Mouse (Mus musculus) heart, adult 2 months (tissue): ENCODE measurements at regions not wholly inside any gene's neighbourhood (a gene's known extent, or its start where the extent isn't known, plus 50 kb on each side); places are given as distances from the start of the nearest gene placed in this dataset.

Source experiments
- DNase-seq, 2 experiments: peaks; one replicate each; pipeline ENCODE4 v3.0.0; 2021
- H3K27ac ChIP-seq: fragments of 200-600 bp; 2 replicates; pipeline ENCODE4 v1.8.1; 2022
- H3K27me3 ChIP-seq: fragments of 200-500 bp; 2 replicates; pipeline ENCODE4 v1.6.1; 2012; ENCODE audit warnings: mild to moderate bottlenecking, low read length, inconsistent platforms, mixed read lengths; ENCODE audit not compliant: control insufficient read depth, insufficient read depth
- H3K36me3 ChIP-seq: fragments of 200-500 bp; 2 replicates; pipeline ENCODE4 v1.6.1; 2012; ENCODE audit warnings: low read length, inconsistent platforms; ENCODE audit not compliant: control insufficient read depth, insufficient read depth
- H3K4me1 ChIP-seq: fragments of 200-500 bp; 2 replicates; pipeline ENCODE4 v1.6.1; 2011; ENCODE audit warnings: low read length; ENCODE audit not compliant: control insufficient read depth, insufficient read depth
- H3K4me3 ChIP-seq: fragments of 200-600 bp; 2 replicates; pipeline ENCODE4 v1.8.1; 2022
- H3K79me2 ChIP-seq: fragments of 200-500 bp; replicated peaks from 2 replicates; pipeline ENCODE4 v1.6.1; 2012; ENCODE audit warnings: mild to moderate bottlenecking, inconsistent platforms, low read length, moderate library complexity, mixed read lengths; ENCODE audit not compliant: control insufficient read depth, insufficient read depth
- H3K9ac ChIP-seq: fragments of 200-500 bp; 2 replicates; pipeline ENCODE4 v1.6.1; 2012; ENCODE audit warnings: low read depth, mild to moderate bottlenecking, control low read depth, inconsistent platforms, low read length, mixed read lengths
- CTCF ChIP-seq: fragments of 200-600 bp; IDR thresholded peaks from 2 replicates; pipeline ENCODE4 v1.8.1; 2022; ENCODE audit warnings: antibody characterized with exemption, mild to moderate bottlenecking, moderate library complexity
- EP300 ChIP-seq: fragments of 200-500 bp; IDR thresholded peaks from 2 replicates; pipeline ENCODE4 v1.6.1; 2011; ENCODE audit warnings: low read depth, low read length, control low read depth; ENCODE audit not compliant: insufficient read depth
- POLR2A ChIP-seq: fragments of 200-500 bp; IDR thresholded peaks from 2 replicates; pipeline ENCODE4 v1.6.1; 2011; ENCODE audit warnings: mild to moderate bottlenecking, low read depth, low read length, control low read depth; ENCODE audit not compliant: insufficient read depth
- WGBS: fragments of 180-500 bp; shearing (Covaris S2); methylation state at CpG from one replicate; pipeline ENCODE4 v1.1.7; 2018; 5-methylcytosine and 5-hydroxymethylcytosine counted together
- intact Hi-C: fragments of 180-260 bp; cut with DNase I; formaldehyde crosslinking; loops from one replicate; pipeline ENCODE4 v1.15.1; 2025

DNA sequence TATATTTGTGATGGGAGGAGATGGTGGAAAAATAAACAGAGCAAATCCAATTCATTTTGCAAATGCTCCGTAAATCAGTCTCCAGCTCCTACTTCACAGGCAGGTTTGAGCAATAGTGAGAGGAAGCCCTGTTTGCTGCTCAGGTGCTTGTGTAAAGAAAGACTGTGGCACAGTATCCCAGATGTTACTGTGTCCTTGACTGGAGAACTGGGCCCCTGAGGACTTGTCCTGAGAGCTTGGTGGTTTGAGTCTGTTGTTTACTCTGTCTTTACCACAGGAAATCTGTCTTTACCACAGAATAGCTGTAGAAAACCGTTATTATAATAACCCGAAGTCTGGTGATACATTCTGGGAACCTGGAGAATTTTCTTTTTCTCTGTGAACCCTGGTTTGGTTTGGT lies 112.4 kb downstream of the Olfr721-ps1 start:
- TF ChIP-seq POLR2A = no peak
- TF ChIP-seq CTCF = no peak
- no peak for TF ChIP-seq EP300
- 72% methylated on average over 3 of the region's 3 CpGs for WGBS
- intact Hi-C loops = no loop called here

GRCm38 (mm10) chr14:14514440-14515172 lies 113.5 kb downstream of the Olfr721-ps1 start:
- WGBS = 58% methylated on average over 1 of the region's 1 CpGs

More for the DNA sequence above, 112.4 kb downstream of the Olfr721-ps1 start:
- H3K9ac ChIP-seq = no peak overlapping the region
- no peak for DNase-seq
- no peaks in the 10 kb centered on the region for H3K4me1 ChIP-seq
- no peaks in the 10 kb centered on the region for H3K36me3 ChIP-seq
- no peak overlapping the region for H3K27ac ChIP-seq
- H3K4me3 ChIP-seq = no peak overlapping the region
- H3K27me3 ChIP-seq = no peaks in the 10 kb centered on the region
- no peaks in the 10 kb centered on the region for H3K79me2 ChIP-seq

GRCm38 (mm10) chr14:14515363-14515762 lies 114.3 kb downstream of the Olfr721-ps1 start:
- Histone ChIP-seq H3K27ac (no peak overlapping the region), H3K36me3 (no peaks in the 10 kb centered on the region), H3K9ac (no peak overlapping the region), H3K4me1 (no peaks in the 10 kb centered on the region), H3K79me2 (no peaks in the 10 kb centered on the region), H3K4me3 (no peak overlapping the region), H3K27me3 (no peaks in the 10 kb centered on the region)
- no peak for DNase-seq
- TF ChIP-seq EP300 (no peak), CTCF (no peak), POLR2A (no peak)
- 60% methylated on average over 2 of the region's 2 CpGs for WGBS
- intact Hi-C loops = no loop called here

More at GRCm38 (mm10) chr14:14514440-14515172, 113.5 kb downstream of the Olfr721-ps1 start:
- Histone ChIP-seq H3K79me2 (no peaks in the 10 kb centered on the region), H3K27me3 (no peaks in the 10 kb centered on the region), H3K4me3 (no peak overlapping the region), H3K27ac (no peak overlapping the region), H3K9ac (no peak overlapping the region), H3K4me1 (no peaks in the 10 kb centered on the region), H3K36me3 (no peaks in the 10 kb centered on the region)
- DNase-seq = no peak
- TF ChIP-seq CTCF = no peak
- intact Hi-C loops = no loop called here

DNA sequence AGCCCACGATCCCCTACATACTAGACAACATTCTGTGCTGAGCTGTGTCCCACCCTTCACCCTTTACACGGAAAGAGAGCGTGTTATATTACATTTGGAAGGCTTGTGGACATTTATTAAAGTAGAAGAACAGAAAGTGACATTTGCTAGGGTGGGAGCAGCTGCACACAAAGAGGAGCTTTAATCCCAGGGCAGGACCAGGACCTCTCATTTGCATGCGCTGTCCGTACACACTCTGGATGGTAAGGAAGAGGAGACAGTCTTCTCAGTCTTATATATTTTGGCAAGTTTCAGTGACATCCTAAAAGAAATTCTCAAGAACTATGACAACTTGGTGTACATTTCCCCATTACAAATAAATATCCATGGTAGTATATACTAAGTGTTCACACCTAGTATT lies 114.8 kb downstream of the Olfr721-ps1 start:
- intact Hi-C loops = no loop called here

DNA sequence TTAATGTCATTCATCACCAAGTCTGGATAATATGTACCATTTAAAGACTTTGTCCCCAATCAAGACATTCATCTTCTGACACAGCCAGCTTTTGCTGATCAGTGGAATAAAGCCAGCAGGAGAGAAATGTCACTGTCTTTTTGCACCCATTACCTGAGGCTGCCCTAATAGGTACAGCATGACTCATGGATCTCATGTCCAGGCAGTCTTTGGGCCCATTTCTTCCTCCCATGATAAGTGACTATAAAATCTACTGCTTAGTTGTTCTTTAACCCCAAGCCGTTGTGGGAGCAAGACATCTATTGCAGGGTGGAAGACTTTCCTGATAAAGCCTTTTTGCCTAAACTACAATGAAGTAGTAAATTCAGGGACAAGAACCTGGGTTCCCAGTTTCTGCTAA lies 116.9 kb downstream of the Olfr721-ps1 start:
- 56% methylated on average over 1 of the region's 1 CpGs for WGBS
- Histone ChIP-seq H3K9ac (no peak overlapping the region), H3K4me1 (no peaks in the 10 kb centered on the region), H3K27me3 (no peaks in the 10 kb centered on the region), H3K27ac (no peak overlapping the region), H3K79me2 (no peaks in the 10 kb centered on the region), H3K4me3 (no peak overlapping the region), H3K36me3 (no peaks in the 10 kb centered on the region)
- no peak for DNase-seq
- intact Hi-C loops = no loop called here
- TF ChIP-seq EP300 (no peak), CTCF (no peak), POLR2A (no peak)

More for the DNA sequence above, 114.8 kb downstream of the Olfr721-ps1 start:
- no peak overlapping the region for H3K9ac ChIP-seq
- H3K27me3 ChIP-seq = no peaks in the 10 kb centered on the region
- TF ChIP-seq EP300 (no peak), CTCF (no peak), POLR2A (no peak)
- no peak for DNase-seq
- WGBS = 78% methylated on average over 5 of the region's 5 CpGs
- H3K27ac ChIP-seq = no peak overlapping the region
- H3K4me1 ChIP-seq = no peaks in the 10 kb centered on the region
- no peak overlapping the region for H3K4me3 ChIP-seq
- no peaks in the 10 kb centered on the region for H3K79me2 ChIP-seq
- H3K36me3 ChIP-seq = no peaks in the 10 kb centered on the region

DNA sequence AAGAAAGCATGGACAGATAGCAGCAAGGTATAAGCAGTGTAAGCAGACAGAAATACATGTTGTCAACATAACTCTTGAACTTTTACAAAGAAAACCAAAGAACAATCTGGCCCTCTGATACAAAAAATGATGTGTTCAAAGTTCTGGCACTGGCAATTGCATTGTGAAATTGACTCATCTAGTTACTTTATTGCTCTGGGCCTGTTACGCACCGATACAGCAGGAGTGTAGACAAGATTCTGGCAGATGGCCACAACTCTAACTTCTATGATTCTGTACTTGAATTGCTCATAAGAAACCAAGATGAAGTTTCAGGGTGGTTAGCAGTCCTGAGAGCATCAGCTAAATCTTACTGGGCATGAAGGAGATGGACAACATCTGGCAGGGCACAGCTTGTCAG lies 117.7 kb downstream of the Olfr721-ps1 start:
- Histone ChIP-seq H3K79me2 (no peaks in the 10 kb centered on the region), H3K27me3 (no peaks in the 10 kb centered on the region), H3K4me1 (no peaks in the 10 kb centered on the region), H3K9ac (no peak overlapping the region), H3K36me3 (no peaks in the 10 kb centered on the region), H3K27ac (no peak overlapping the region), H3K4me3 (no peak overlapping the region)
- WGBS = 74% methylated on average over 2 of the region's 2 CpGs
- no peak for DNase-seq
- TF ChIP-seq POLR2A (no peak), CTCF (no peak), EP300 (no peak)
- intact Hi-C loops = no loop called here
